Mouse (Mus musculus) spleen, adult 2 months (tissue): ENCODE measurements around the gene Pla2g4c. TPM values are rescaled to one million over a fixed set of nuclear protein-coding genes. Genes with fewer than 3 reads are reported as not detected.

Source experiments
- DNase-seq, 2 experiments: peaks; one replicate each; pipeline versions ENCODE4 v3.0.0 to v3.0.0-alpha.2; 2012 to 2021; ENCODE audit warnings: low spot score in 2 of 2, low read depth in 1 of 2
- H3K27ac ChIP-seq: fragments of 200-500 bp; 2 replicates; pipeline ENCODE4 v1.5.1; 2012; ENCODE audit warnings: low read length, inconsistent platforms; ENCODE audit not compliant: insufficient read depth
- H3K27me3 ChIP-seq: fragments of 200-500 bp; 2 replicates; pipeline ENCODE4 v1.6.1; 2012; ENCODE audit warnings: mild to moderate bottlenecking, moderate library complexity, low read length, inconsistent platforms; ENCODE audit not compliant: control insufficient read depth, insufficient read depth
- H3K36me3 ChIP-seq: fragments of 200-500 bp; 2 replicates; pipeline ENCODE4 v1.6.1; 2012; ENCODE audit warnings: mild to moderate bottlenecking, low read length, inconsistent platforms; ENCODE audit not compliant: control insufficient read depth, insufficient read depth
- H3K4me1 ChIP-seq: fragments of 200-500 bp; 2 replicates; pipeline ENCODE4 v1.6.1; 2011; ENCODE audit warnings: inconsistent platforms; ENCODE audit not compliant: control insufficient read depth, insufficient read depth, insufficient read length
- H3K4me3 ChIP-seq: fragments of 200-500 bp; 2 replicates; pipeline ENCODE4 v1.5.1; 2011; ENCODE audit warnings: mild to moderate bottlenecking, inconsistent platforms; ENCODE audit not compliant: insufficient read depth, insufficient read length; ENCODE audit errors: extremely low read depth
- CTCF ChIP-seq: fragments of 200-500 bp; IDR thresholded peaks from 2 replicates; pipeline ENCODE4 v1.5.1; 2011; ENCODE audit warnings: mild to moderate bottlenecking, inconsistent platforms; ENCODE audit not compliant: insufficient read depth, insufficient read length, insufficient replicate concordance; ENCODE audit errors: extremely low read depth
- POLR2A ChIP-seq: fragments of 200-500 bp; IDR thresholded peaks from 2 replicates; pipeline ENCODE4 v1.6.1; 2011; ENCODE audit warnings: low read depth, low read length, inconsistent platforms
- WGBS: fragments of 180-500 bp; shearing (Covaris S2); methylation state at CpG from one replicate; pipeline ENCODE4 v1.1.7; 2018; 5-methylcytosine and 5-hydroxymethylcytosine counted together
- polyA plus RNA-seq: library from polyadenylated mRNA; depleted of rRNA; stranded (reverse); fragments of >200 nt; gene quantifications from 2 replicates; pipeline ENCODE4 v1.2.3, GENCODE M21; 2012

Gene Pla2g4c
- polyA plus RNA-seq, 1 experiment: 0.23 TPM

- 90% methylated on average over 2 of the region's 2 CpGs for WGBS
- Histone ChIP-seq H3K4me1 (no peaks in the 10 kb centered on the region), H3K36me3 (peaks cover 8% of the 10 kb centered on the region), H3K27ac (no peak overlapping the region), H3K27me3 (no peaks in the 10 kb centered on the region), H3K4me3 (no peak overlapping the region)
- DNase-seq: no peak
- no peak for TF ChIP-seq POLR2A
- no peak for TF ChIP-seq CTCF
These were observed 33.1 kb upstream of the Pla2g4c start for GRCm38 (mm10) chr7:13291370-13291769.

DNA sequence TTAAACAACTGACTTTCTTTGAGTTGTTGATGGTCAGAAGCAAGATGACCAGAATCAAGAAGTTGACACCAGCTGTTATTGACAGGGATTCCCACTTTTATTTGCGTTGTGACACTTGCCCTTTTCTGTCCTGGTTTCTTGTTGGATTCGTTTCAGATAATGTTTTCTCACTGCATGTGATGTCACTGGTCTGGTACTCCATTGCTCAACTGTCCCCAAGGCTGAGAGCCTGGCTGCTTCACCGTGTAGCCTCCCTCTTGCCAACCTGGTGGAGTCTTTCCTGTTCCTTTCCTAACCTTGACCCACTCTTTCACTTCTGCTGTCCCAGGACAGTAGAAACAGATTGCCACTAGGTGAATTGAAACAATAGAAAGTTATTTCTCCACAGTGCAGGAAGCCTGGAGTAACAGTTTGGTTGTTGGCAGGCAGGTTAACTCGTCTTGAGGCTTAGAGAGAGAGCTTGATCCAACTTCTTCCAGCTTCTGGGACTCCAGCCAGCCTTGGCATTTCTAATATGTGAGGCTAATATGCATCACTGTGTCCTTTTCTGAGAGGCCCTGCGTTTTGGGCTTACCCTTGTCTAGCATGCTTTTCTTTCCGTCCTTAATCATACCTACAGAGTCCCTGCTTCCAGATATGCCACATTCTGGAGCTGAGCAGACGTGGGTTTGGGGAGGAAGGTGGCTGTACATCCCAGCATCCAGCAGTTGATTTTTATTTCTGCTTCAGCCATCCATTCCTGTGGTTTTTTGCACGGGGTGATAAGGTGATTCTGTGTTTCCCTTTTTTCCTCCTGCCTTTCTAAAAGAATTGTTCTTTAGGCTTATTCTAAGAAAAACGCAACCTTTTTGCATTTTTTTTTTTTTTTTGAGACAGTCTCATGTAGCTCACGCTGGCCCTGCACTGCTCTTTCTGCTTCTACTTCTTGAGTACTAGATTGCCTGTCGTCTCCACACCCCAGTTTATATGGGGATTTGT lies 30.3 kb upstream of the Pla2g4c start:
- H3K36me3 ChIP-seq: peaks cover 9% of the 10 kb centered on the region
- H3K27me3 ChIP-seq: no peaks in the 10 kb centered on the region
- DNase-seq: no peak
- WGBS: 77% methylated on average over 11 of the region's 11 CpGs
- H3K4me3 ChIP-seq: no peak overlapping the region
- H3K4me1 ChIP-seq: no peaks in the 10 kb centered on the region
- no peak overlapping the region for H3K27ac ChIP-seq
- no peak for TF ChIP-seq POLR2A

- TF ChIP-seq CTCF (no peak), POLR2A (no peak)
- Histone ChIP-seq H3K4me1 (no peaks in the 10 kb centered on the region), H3K27ac (no peak overlapping the region), H3K27me3 (no peaks in the 10 kb centered on the region), H3K36me3 (peaks cover 8% of the 10 kb centered on the region), H3K4me3 (no peak overlapping the region)
- DNase-seq: no peak
- WGBS: 94% methylated on average over 7 of the region's 7 CpGs
These were observed 29.2 kb upstream of the Pla2g4c start for GRCm38 (mm10) chr7:13295256-13295655.

GRCm38 (mm10) chr7:13297636-13298035 lies 26.8 kb upstream of the Pla2g4c start:
- DNase-seq: no peak
- 94% methylated on average over 1 of the region's 1 CpGs for WGBS
- Histone ChIP-seq H3K27me3 (no peaks in the 10 kb centered on the region), H3K4me3 (no peak overlapping the region), H3K4me1 (peaks cover 3% of the 10 kb centered on the region; the same call in 1 of the 2 replicates), H3K36me3 (peaks cover 3% of the 10 kb centered on the region), H3K27ac (no peak overlapping the region)
- TF ChIP-seq POLR2A: no peak
- TF ChIP-seq CTCF: no peak

DNA sequence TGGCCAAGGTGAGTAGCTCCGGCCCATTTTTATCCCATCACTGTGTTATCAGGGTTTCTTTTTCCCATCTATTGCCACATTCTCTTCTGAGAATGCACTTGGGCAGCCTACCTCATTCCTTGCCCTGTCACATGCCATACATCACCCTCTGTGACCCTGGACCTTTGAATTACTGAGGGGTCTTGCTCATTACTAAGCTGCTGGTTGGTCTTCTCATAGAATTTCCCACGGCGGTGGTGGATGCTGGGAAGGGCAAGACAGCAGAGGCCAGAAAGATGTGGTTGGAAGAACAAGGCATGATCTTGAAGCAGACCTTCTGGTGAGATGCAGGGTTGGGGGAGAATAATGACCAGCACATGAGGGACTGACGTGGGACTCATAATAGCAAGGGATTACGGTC lies 25.6 kb upstream of the Pla2g4c start:
- WGBS: 90% methylated on average over 5 of the region's 5 CpGs
- no peak overlapping the region for H3K27ac ChIP-seq
- H3K36me3 ChIP-seq: peaks cover 3% of the 10 kb centered on the region
- no peak overlapping the region for H3K4me3 ChIP-seq
- H3K27me3 ChIP-seq: no peaks in the 10 kb centered on the region
- no peak for DNase-seq
- peaks cover 10% of the 10 kb centered on the region; the same call in 1 of the 2 replicates for H3K4me1 ChIP-seq
- TF ChIP-seq CTCF (no peak), POLR2A (no peak)

GRCm38 (mm10) chr7:13301643-13302042 lies 22.8 kb upstream of the Pla2g4c start:
- 97% methylated on average over 1 of the region's 1 CpGs for WGBS
- no peak for TF ChIP-seq POLR2A
- TF ChIP-seq CTCF: no peak

GRCm38 (mm10) chr7:13302780-13303179 lies 21.7 kb upstream of the Pla2g4c start:
- WGBS: 11% methylated on average over 2 of the region's 2 CpGs
- peak; percentile 35 to 45 for DNase-seq
- Histone ChIP-seq H3K27me3 (no peaks in the 10 kb centered on the region), H3K4me1 (peaks cover 10% of the 10 kb centered on the region; the same call in 1 of the 2 replicates), H3K36me3 (peaks cover 4% of the 10 kb centered on the region), H3K27ac (no peak overlapping the region), H3K4me3 (no peak overlapping the region)
- no peak for TF ChIP-seq CTCF
- no peak for TF ChIP-seq POLR2A

More at GRCm38 (mm10) chr7:13301643-13302042, 22.8 kb upstream of the Pla2g4c start:
- DNase-seq: no peak
- peaks cover 2% of the 10 kb centered on the region; the same call in 1 of the 2 replicates for H3K36me3 ChIP-seq
- H3K4me3 ChIP-seq: no peak overlapping the region
- H3K27ac ChIP-seq: no peak overlapping the region
- no peaks in the 10 kb centered on the region for H3K27me3 ChIP-seq
- H3K4me1 ChIP-seq: peaks cover 10% of the 10 kb centered on the region; the same call in 1 of the 2 replicates
